Mouse (Mus musculus) v-Abl transformed pro-B cells (cell line): ENCODE data around the gene Ywhaq.

Experiments
- in situ Hi-C, 2 experiments: fragments of 400-800 bp; cut with MboI; formaldehyde crosslinking; loops; one replicate each; pipeline ENCODE4 v1.15.1; 2025; ENCODE audit not compliant: unreplicated experiment in 2 of 2

Ywhaq gene

DNA sequence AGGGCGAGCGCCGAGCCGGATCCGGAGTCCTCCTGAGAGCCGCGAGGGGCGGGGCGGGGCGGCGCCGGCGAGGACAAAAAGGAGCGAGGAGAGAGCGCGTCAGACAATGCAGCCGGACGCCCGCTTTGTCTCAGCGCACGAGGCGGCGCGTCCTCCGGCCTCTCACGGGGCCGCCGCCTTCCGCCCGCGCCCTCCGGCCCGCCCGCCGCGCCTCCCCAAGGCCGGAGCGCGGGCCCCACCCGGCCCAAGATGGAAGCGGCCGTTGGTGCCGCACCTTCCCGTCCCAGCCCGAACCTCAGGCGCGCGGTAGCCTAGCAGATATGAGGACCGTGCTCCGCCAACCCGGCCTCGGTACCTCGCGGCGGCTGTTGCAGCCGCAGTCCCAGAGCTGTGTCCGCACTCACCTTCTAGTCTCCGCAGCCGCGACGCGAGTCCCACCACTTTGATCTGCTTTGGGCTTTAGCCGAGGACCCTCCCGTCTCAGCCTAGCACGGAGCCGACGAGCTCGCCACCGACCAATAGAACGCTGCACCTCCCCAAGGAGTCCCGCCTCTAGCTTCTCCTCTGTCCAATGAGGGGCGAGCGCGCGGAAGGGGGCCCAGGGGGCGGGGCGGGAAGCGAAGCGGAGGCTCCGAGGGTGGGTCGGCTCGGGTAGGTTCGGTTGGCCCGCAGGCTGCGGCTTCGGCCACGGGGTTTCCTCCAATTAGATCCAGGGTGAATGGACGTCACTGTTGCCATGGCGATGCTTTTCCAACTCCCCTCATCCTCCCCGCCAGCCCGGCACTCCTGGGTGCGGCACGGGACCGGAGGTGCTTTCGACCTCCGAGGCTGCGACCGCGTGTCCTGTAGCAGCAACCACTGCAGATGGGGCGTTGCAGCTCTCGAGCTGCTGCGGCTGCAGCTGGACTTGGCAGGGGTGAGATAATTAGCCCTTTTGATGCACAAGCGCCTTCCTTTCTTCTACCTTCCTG is at the start of gene Ywhaq:
Ywhaq (minus strand) TSS at position 538 of the 971 bp plus-strand sequence.
- in situ Hi-C loops, result loop anchor here (5.0 to 25.0 kb wide), 4 partner anchors 45 to 130 kb away; partner anchors contain the start of genes Adam17 (in 1 of the 2), Cpsf3 (in 1 of the 2) and Itgb1bp1 (in 1 of the 2)

DNA sequence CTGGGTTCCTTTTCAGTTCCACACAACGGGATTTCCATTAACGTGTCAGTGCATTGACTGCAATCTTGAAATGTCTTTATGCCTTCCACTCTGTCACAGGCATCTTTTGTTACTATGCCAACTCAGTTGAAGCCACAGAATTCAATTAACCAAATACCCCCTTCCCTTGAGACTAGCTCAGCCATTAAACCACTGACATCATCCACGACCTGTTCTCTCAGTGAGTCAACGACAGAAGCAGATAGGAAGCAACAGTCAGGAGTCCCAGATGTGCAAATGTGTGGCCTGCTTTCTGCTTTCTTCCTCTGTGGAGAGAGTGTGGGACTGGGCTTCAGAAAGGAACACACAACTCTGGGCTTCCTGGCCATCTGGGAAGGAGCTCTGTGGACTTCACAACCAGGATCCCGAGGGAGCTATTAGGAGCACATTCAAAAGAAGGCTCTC is 46.0 kb upstream of the Ywhaq start:
- in situ Hi-C loops, result loop anchor here (5.0 kb wide), 3 partner anchors 46 to 176 kb away; partner anchors contain the start of genes Ywhaq (in 2 of the 2), Adam17 (in 1 of the 2), Cpsf3 (in 1 of the 2) and Itgb1bp1 (in 1 of the 2)

DNA sequence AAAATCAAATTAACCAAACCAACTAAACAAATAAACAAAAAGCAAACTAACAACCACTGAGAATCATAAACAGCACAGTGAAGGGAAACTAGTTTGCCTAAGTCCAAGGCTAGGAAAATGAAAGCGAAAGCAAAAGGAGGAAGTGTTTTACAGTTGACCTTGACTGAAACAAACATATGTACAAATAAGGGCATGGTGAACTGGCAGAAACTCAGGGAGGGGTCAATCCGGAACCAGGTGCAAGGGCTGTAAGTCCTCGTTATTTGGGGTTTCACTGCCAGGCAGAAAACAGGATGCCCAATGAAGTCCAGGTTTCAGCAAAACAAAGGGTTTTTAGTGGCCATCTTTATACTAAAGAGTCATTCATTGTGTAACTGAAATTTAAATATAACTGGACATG is 45.2 kb upstream of the Ywhaq start:
- in situ Hi-C loops, result loop anchor here (5.0 kb wide), 3 partner anchors 45 to 175 kb away; partner anchors contain the start of genes Ywhaq (in 2 of the 2), Adam17 (in 1 of the 2), Cpsf3 (in 1 of the 2) and Itgb1bp1 (in 1 of the 2)

DNA sequence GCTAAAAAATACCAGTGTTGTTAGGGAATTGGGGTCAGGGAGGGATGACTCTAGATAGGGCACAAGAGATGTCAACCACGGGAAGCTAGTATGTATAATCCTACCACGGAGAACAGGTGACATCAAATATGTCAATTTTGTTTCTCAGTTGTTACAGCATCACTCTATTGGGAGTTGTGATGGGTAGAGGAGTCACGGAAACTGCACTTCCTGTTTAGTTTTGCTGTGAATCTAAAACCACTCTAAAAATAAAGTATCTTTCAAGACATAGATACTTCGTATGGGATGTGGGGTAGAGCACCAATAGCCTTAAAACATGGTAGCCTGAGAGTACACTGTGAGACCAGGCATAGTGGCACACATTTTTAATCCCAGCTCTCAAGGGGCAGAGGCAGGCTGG is 42.2 kb upstream of the Ywhaq start:
- in situ Hi-C loops, result loop anchor here (5.0 kb wide), 3 partner anchors 42 to 172 kb away; partner anchors contain the start of genes Ywhaq (in 2 of the 2), Adam17 (in 1 of the 2), Cpsf3 (in 1 of the 2) and Itgb1bp1 (in 1 of the 2)

DNA sequence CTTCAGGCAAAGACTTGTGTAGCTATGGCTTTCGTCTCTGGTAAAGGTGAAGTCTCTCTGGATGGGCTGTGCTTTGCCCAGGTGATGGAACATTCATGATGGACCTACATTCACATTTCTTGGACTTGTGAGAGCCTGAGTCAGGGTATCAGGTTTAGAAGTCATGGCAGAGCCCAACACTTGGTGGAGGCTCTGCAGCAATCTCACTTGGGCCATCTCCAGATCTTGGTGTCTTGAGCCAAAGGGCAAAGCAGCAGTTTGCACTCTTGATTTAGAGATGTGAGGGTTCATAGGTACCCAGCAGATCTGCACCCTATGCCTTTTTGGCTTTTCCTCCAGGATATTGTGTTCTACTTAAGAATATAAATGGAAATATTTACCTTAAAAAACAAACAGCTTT is 38.6 kb upstream of the Ywhaq start:
- in situ Hi-C loops, result no loop called here

DNA sequence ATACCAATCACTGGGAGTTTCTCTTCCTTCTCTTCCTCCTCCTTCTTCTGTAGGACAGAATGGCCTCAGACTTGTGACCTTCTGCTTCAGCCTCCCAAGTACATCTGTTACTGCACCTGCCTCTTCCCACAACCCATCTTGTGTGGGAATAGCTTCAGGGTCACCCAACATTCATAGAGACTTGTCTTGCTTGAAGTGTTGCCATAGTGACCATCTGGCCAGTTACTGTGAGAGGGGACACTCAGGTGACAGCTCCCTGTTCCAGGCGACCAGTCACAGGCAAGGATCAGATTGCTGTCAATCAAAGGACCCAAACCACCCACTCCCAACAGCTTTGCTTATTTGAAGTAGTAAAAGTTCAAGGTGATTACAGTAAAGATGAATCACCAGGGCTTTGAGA is 34.3 kb upstream of the Ywhaq start:
- in situ Hi-C loops, result no loop called here

DNA sequence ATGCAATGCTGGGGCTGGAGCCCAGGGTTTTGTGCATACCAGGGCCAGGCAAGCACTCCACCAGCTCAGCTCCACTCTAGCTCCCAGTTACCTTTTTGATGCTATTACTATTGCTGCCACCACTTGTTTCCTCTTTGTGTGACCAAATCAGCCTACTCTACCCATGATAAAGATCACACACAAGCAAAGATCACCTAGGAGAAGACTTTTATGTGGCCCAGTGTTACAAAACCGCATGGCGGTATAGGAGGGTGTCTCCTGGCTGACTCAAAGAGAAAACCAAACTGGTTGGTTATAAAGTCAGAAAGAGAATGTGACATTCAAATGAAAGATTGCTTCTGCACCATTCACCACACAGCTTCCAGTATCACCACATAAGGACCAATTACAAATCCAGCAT is 33.9 kb upstream of the Ywhaq start:
- in situ Hi-C loops, result no loop called here

DNA sequence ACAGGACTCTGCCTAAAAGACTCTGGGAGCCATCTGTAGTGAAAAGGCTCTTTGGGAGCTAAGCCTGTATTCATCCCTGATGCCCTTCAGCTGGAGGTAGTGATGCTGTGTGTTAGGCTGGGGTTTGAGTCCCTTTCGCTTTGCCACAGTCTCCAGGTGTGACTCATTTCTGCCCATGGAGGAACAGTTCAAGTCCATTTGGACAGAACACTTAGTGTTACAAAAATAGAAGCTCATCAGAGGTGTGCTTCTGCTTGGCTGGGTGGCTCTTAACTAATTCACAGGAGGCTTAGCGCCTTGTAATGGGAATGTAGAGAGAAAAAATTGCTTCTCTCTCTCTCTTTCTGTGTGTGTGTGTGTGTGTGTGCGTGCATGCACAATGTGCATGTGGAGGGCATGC is 26.3 kb upstream of the Ywhaq start:
- in situ Hi-C loops, result no loop called here

DNA sequence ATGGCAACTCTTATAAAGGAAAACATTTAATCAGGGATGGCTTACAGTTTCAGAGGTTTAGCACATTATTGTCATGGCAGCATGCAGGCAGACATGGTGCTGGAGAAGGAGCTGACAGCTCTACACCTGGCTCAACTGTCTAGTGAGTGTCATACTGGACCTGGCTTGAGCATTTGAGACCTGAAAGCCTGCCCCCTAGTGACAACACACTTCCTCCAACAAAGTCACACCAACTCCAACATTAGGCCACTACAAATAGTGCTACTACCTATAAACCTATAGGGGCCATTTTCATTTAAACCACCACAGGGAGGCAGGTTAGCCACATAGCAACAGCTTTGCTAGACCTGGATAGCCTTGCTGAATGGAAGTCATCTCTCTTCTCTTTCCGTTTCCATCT is 24.4 kb upstream of the Ywhaq start:
- in situ Hi-C loops, result no loop called here

DNA sequence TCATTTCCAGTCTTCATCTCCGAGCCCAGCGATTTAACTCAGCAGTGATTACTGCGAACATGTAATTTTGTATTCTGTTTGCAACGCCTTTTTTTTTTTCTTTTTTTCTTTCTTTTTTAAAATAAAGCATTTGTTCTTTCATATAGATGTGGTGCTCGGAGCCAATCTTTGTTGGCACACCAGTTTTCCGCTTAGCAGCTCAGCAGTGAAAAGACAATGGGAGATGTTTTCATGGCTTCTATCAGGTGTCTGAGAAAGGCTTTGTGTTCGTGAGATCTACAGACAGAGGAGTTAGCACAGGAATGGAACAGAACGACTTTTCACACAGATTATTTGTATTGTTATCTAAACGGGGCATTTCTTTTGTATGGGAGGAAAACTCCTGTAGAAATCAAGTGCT is 22.0 kb upstream of the Ywhaq start:
- in situ Hi-C loops, result no loop called here

DNA sequence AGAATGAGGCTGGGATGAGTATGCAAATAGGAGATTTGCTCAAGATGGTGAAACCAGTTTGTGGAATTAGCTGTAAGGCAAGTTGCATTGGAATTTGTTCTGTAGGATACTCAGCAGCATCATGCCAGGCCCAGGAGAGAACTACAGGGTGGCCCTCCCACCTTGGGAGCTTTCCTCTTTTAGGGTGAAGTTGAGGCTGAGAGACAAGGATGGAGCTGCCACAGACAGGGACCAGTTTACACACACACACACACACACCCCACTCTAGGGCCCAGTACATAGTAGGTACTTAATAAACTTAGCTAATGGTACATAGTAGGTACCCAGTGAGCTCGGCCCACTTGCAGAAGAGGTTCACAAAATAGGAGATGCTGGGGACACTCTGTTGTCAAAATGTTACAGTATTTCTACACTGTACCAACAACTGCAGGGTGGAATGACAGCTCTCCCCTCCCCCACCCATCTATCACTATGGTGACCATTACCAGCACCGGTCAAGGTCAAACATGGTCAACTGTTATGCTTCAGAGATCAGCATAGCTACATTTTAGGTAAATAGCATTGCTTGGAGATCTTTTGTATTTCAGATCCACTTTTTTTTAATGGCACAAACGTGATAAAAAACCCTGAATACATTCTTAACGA is 21.4 kb upstream of the Ywhaq start:
- in situ Hi-C loops, result no loop called here

DNA sequence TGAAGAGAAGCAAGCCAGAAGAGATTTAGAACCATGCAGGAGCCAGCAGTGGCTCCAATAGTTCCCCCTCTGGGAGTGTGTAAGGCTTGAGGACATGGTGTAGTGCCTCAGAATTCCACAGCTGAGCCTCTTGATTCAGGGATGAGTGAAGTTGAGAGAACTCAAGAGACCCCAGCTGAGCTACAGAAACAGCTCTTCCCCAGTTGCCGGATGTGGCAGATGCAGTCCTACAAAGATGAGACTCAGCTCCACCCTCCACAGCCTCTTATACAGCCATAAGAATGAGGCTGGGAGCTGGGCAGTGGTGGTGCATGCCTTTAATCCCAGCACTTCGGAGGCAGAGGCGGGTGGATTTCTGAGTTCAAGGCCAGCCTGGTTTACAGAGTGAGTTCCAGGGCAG is 20.9 kb upstream of the Ywhaq start:
- in situ Hi-C loops, result no loop called here

DNA sequence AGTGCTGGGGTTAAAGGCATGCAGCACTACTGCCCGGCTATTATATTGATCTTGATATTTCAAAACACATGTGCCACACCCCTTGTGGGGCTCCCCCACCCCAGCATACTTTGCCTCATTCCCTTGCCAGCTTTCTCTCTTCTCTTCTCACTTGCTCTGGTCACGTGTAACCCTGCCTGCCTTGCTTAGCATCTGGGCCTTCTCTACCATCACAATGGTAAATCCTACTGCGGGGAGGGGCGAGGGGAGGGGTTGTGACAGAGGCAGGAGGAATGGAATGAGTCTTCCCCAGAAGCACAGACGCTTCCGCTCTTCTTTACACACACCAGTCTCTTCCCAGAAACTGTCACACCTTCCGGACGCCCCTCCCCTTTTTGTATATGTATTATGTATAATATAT is 14.5 kb upstream of the Ywhaq start:
- in situ Hi-C loops, result no loop called here

DNA sequence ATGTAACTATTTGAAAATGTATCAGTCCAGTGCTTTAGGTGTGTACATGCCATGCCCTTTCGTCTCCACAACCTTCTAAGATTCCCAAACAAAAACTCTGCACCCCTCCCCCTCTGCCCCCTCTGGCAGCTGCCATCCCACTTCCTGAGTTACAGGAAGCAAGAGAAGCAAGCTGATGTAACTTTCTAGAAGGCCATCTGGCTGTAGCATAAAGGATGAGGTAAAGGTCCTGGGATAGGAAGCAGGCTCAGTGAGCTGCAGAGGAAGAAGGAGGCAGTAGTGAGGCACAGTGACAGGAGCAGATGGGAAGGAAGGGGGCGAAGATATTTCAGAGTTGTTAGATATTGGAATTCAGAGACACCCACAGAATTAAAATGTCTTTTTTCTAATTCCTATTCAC is 13.6 kb upstream of the Ywhaq start:
- in situ Hi-C loops, result no loop called here

DNA sequence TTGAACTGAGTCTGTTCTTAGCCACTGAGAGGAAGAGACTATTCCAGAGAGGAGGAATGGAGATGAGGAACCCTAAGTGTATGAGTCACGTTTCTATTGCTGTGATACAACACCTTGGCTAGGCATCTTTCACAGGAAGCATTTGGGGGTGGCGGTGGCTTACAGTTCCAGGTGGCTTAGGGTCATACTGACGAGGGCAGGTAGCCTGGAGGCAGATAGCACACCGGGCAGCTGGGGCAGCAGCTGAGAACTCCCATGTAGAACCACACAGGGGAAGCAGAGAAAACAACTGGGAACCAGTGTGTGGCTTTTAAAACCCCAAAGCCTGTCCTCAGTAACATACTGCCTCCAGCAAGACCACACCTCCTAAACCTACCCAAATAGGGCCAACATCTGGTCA is 12.7 kb upstream of the Ywhaq start:
- in situ Hi-C loops, result no loop called here

DNA sequence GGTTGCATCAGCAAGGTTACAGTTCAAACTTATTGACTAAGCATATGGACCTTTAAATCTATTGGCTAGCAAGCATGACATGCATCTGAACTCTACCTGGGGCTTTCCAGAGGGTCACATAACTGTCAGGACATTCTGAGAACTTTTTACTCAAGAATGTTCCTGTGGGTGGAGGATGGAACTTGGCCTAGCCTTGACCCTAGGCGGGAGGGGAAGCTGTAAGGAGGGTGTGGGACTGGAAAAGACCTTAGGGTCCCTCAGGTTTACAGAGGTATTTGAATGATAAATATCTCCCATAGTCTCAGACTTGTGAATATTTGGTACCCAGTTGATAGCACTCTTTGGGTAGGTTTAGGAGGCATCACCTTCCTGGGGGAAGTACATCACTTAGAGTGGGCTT is 11.6 kb upstream of the Ywhaq start:
- in situ Hi-C loops, result no loop called here

DNA sequence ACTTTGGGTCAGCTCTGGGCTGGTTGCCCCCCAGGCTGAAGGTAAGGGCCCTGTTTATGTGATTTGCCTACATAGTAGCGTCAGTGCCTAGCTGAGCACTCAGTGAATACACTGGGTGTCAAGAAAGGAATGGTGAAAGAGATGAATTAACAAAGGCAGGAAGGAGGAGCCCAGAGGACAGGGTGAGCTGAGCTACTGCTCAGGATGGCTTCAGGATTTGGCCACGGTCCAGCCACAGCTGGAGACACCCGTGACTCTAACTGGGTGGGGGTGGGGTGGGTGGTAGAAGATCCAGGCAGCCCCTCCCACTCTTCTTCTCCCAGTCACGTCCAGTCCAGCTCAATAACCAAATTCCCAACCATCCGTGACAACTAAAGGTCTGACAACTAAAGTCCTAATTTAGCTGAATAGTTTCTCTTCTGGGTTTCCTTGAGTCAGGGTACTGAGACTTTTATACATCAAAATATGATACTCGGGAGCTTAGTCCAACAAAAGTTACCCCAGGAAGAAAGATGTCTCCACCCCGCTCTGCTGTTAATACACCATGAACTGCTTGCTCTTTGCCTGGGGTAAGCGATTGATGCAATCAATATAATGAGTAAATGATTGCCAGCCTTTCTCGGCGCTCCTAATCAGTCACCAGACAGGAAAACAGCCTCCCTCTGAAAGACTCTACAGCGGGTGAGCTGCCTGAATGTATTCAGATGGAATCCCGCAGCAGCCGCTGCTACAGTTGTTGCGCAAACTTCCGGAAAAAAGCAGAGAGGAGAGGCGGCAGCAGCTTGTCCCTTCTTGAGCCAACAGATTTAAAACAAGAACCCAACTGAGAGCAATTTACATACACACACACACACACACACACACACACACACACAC is 8.9 kb upstream of the Ywhaq start:
- in situ Hi-C loops, result no loop called here

DNA sequence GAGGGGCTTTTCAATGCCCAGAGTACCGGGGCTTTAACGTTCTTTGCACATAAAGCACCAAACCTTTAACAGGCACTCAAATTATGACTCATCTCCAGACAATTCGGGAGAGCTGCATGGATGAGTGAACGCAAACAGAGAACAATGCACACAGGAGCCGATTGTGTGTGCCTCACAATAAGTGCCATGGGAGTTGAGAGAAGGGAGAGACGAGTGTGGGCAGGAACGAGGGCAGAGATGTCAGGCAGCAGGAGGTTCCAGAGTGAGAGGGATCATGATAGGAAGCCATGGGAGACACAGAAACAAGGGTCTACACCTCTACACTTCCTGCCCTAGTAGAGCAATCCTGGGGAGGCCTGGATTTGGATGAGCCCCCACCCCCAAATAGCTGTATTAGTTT is 7.2 kb upstream of the Ywhaq start:
- in situ Hi-C loops, result loop anchor here in 1 of 2 experiments (25.0 kb wide), 1 partner anchor 113 kb away; no protein-coding TSS in a partner anchor

DNA sequence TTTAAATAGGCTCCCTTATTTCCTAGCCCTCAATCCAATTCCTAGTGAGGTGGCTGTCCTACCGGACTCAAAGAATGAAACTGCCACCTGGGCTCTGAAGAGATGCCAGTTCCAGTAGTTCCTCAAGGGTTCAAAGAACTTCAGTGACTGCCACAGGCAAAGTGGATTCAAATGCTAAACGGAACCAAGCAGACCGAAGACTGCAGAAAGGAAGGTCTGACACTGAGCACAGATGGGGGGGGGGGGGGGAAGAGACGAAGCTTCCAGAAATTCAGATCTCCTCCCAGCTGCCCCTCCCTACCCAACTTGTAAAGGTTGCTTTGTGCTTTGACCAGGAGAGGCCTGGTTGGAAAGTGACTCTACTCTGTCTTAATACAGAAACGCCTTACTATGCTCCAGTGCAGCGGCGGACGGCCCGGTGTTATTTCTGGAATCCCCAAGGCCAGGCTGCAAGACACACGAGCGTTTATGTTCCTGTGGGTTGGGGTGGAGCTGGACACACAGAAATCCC is 1.2 kb upstream of the Ywhaq start:
- in situ Hi-C loops, result loop anchor here (5.0 to 25.0 kb wide), 4 partner anchors 44 to 131 kb away; partner anchors contain the start of genes Adam17 (in 1 of the 2), Cpsf3 (in 1 of the 2) and Itgb1bp1 (in 1 of the 2)

DNA sequence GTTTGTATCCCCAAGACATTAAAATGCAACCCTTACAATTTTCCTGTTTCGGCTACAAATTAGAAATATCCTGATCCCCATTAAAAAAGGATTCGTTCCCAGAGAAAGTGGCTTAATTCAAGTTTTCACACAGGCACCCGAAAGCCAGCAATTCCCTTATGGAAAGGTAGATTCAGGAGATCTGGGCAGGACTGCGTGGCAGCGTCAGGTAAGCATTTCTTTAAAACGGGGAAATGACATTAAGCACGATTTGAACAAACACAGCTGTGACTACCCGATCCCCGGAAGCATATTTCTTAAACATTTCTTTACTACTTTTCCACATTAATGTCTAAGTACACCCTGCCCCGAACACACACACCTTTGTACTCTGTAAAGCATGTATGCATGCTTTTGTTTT is 646 bp upstream of the Ywhaq start:
- in situ Hi-C loops, result loop anchor here (5.0 to 25.0 kb wide), 4 partner anchors 44 to 131 kb away; partner anchors contain the start of genes Adam17 (in 1 of the 2), Cpsf3 (in 1 of the 2) and Itgb1bp1 (in 1 of the 2)
